Mouse (Mus musculus) myocyte (in vitro differentiated cells): ENCODE measurements at regions not wholly inside any gene's neighbourhood (a gene's known extent, or its start where the extent isn't known, plus 50 kb on each side); places are given as distances from the start of the nearest gene placed in this dataset.

ENCODE experiments used
- CEBPB ChIP-seq: IDR thresholded peaks from 2 replicates; pipeline ENCODE4 v1.6.1; 2011; ENCODE audit warnings: mild to moderate bottlenecking, moderate library complexity; ENCODE audit not compliant: poor library complexity, insufficient read depth, severe bottlenecking
- E2F4 ChIP-seq: IDR thresholded peaks from one replicate; pipeline ENCODE4 v1.6.1; 2011; ENCODE audit warnings: mild to moderate bottlenecking, control low read depth, moderate library complexity; ENCODE audit not compliant: insufficient read depth
- MAX ChIP-seq: IDR thresholded peaks from one replicate; pipeline ENCODE4 v1.6.1; 2011; ENCODE audit warnings: low read depth, mild to moderate bottlenecking, control low read depth
- MYOD1 ChIP-seq, 3 experiments: IDR thresholded peaks; one replicate each; pipeline ENCODE4 v1.6.1; 2011; ENCODE audit warnings: control low read depth in 2 of 3, low read depth in 2 of 3, mild to moderate bottlenecking in 2 of 3, moderate library complexity in 1 of 3; ENCODE audit not compliant: insufficient read length in 2 of 3, control insufficient read depth in 1 of 3
- MYOG ChIP-seq, 3 experiments: IDR thresholded peaks; one replicate each; pipeline ENCODE4 v1.6.1; 2011; ENCODE audit warnings: control low read depth in 2 of 3, low read depth in 2 of 3, mild to moderate bottlenecking in 2 of 3; ENCODE audit not compliant: insufficient read length in 2 of 3, control insufficient read depth in 1 of 3, insufficient read depth in 1 of 3
- POLR2A ChIP-seq: IDR thresholded peaks from one replicate; pipeline ENCODE4 v1.6.1; 2011; ENCODE audit warnings: low read depth, mild to moderate bottlenecking, control low read depth, moderate library complexity; ENCODE audit not compliant: insufficient read length
- POLR2AphosphoS2 ChIP-seq: IDR thresholded peaks from one replicate; pipeline ENCODE4 v1.6.1; 2011; ENCODE audit warnings: low read depth, control low read depth; ENCODE audit not compliant: insufficient read length
- REST ChIP-seq: IDR thresholded peaks from one replicate; pipeline ENCODE4 v1.6.1; 2011; ENCODE audit warnings: mild to moderate bottlenecking, control low read depth, moderate library complexity; ENCODE audit not compliant: insufficient read depth, insufficient read length
- SRF ChIP-seq: IDR thresholded peaks from one replicate; pipeline ENCODE4 v1.6.1; 2011; ENCODE audit warnings: low read depth; ENCODE audit not compliant: control insufficient read depth, insufficient read length
- TCF12 ChIP-seq: IDR thresholded peaks from one replicate; pipeline ENCODE4 v1.6.1; 2011; ENCODE audit warnings: mild to moderate bottlenecking, control low read depth; ENCODE audit not compliant: poor library complexity, insufficient read depth, severe bottlenecking
- TCF3 ChIP-seq: IDR thresholded peaks from one replicate; pipeline ENCODE4 v1.6.1; 2011; ENCODE audit warnings: low read depth, control low read depth; ENCODE audit not compliant: insufficient read length
- USF1 ChIP-seq: IDR thresholded peaks from one replicate; pipeline ENCODE4 v1.6.1; 2011; ENCODE audit warnings: low read depth, mild to moderate bottlenecking, control low read depth, moderate library complexity

DNA sequence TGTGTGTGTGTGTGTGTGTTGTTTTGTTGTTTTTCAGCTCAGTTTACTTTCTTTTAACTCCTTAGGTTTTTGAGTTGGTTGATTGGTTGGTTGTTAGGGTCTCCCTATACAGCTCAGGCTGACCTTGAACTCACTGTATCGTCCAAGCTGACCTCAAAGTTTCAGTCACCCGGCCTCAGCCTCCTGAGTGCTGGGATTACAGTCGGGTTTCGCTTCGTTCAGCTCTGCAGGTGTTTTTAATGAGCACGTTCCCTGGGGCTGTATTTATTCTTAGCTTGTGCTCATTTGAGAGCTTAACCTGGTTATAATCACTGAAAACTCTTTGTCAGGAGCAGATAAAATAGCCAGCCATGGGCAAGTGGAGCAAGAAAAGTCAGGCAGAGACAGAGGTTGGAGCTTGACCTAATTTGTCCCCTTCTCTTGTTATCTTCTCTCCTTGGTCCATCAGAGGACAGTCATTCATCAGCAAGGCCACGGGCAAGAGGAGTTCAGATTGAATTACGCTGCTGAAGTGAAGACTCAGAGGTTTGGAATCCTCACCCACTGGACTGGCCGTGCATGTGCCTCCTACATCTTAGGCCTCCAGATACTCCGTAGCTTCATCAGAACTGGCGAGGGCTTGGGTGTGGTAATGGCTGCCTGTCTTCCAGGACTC lies 120.5 kb upstream of the Jarid2 start:
- TF ChIP-seq REST (no peak), POLR2A (no peak), E2F4 (no peak), MYOD1 (IDR thresholded peaks at IDR 0.05; ENCODE audit: control insufficient read depth in 1 of 3, insufficient read length in 2 of 3, low read depth in 2 of 3) (no peak), CEBPB (no peak), SRF (no peak), POLR2AphosphoS2 (no peak), TCF12 (no peak), MAX (no peak), USF1 (no peak), MYOG (IDR thresholded peaks at IDR 0.05; ENCODE audit: control insufficient read depth in 1 of 3, insufficient read depth in 1 of 3, insufficient read length in 2 of 3, low read depth in 2 of 3) (no peak), TCF3 (no peak)
